Mouse (Mus musculus) forebrain, postnatal 0 days (tissue): ENCODE results near the gene Camta2. TPM values are rescaled to one million over a fixed set of nuclear protein-coding genes. Genes with fewer than 3 reads are reported as not detected.

Experiments
- ATAC-seq: fragments of 200-750 bp; cut with Nextera tagmentation; 2 replicates; pipeline ENCODE4 v1.8.0; 2017; ENCODE audit warnings: mild to moderate bottlenecking, moderate library complexity
- DNase-seq: peaks from one replicate; pipeline ENCODE4 v3.0.0-alpha.2; 2015
- H3K27ac ChIP-seq: fragments of 300-500 bp; sonication (generic); 2 replicates; pipeline ENCODE4 v1.5.1; 2014; ENCODE audit warnings: low read depth, mild to moderate bottlenecking, antibody characterized with exemption, low read length, moderate library complexity, mixed read lengths
- H3K27me3 ChIP-seq: fragments of 300-500 bp; sonication (generic); 2 replicates; pipeline ENCODE4 v1.6.1; 2014; ENCODE audit warnings: mild to moderate bottlenecking, low read length, mixed read lengths; ENCODE audit not compliant: insufficient read depth
- H3K36me3 ChIP-seq: fragments of 300-500 bp; sonication (generic); 2 replicates; pipeline ENCODE4 v1.6.1; 2014; ENCODE audit warnings: mild to moderate bottlenecking, moderate library complexity; ENCODE audit not compliant: insufficient read depth
- H3K4me1 ChIP-seq: fragments of 300-500 bp; sonication (generic); 2 replicates; pipeline ENCODE4 v1.6.1; 2014; ENCODE audit warnings: antibody characterized with exemption; ENCODE audit not compliant: insufficient read depth
- H3K4me2 ChIP-seq: fragments of 300-500 bp; sonication (generic); 2 replicates; pipeline ENCODE4 v1.6.1; 2014; ENCODE audit warnings: low read depth, mild to moderate bottlenecking, moderate library complexity
- H3K4me3 ChIP-seq: fragments of 300-500 bp; sonication (generic); 2 replicates; pipeline ENCODE4 v1.5.1; 2014; ENCODE audit warnings: low read depth, low read length, mixed read lengths
- H3K9ac ChIP-seq: fragments of 300-500 bp; sonication (generic); 2 replicates; pipeline ENCODE4 v1.6.1; 2014; ENCODE audit warnings: mild to moderate bottlenecking
- H3K9me3 ChIP-seq: fragments of 300-500 bp; sonication (generic); 2 replicates; pipeline ENCODE4 v1.6.1; 2016; ENCODE audit warnings: low read length
- CTCF ChIP-seq: sonication (generic); IDR thresholded peaks from 2 replicates; pipeline ENCODE4 v1.5.1; 2016; ENCODE audit warnings: antibody characterized with exemption, control low read depth, low read depth
- WGBS: fragments of 180-500 bp; shearing (Covaris S2); extraction: QIAGEN DNeasy Blood & Tissue Kit; methylation state at CpG from one replicate; pipeline ENCODE4 v1.1.7; 2014; 5-methylcytosine and 5-hydroxymethylcytosine counted together
- polyA plus RNA-seq: library from polyadenylated mRNA; unstranded; fragments of >200 nt; fragmentation: Nextera tagmentation; extraction: Ambion mirVana; gene quantifications from 2 replicates; pipeline ENCODE4 v1.2.1, GENCODE M21; 2015
- total RNA-seq: library from RNA; depleted of rRNA; stranded (reverse); fragments of >200 nt; gene quantifications from 2 replicates; pipeline ENCODE4 v1.2.3, GENCODE M21; 2014

The Camta2 gene
- total and polyA plus RNA-seq, 2 experiments from 2014 or later: 17.3 to 17.7 TPM

DNA sequence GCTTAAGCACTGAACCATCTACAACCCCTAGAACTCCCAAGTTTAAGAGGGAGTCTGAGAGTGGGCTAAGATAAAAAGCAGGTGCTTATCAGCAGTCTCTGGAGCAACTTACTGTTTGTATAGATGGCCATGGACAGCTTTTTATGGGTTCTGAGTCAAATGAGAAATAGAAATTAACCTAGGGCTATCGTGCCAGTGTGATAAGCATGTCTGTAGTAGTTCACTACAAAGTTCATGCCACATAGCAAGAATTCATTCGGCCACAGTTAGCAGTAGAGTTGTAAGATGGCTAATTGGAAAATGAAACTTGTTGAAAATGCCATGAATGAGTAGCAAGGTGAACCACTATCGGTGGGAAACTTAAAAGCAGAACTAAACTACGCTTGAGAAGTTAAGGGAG, 39.4 kb downstream of the Camta2 start:
- no peak for DNase-seq
- Histone ChIP-seq H3K4me2 (peak overlapping the region; percentile 84), H3K4me3 (no peak overlapping the region), H3K9me3 (no peaks in the 10 kb centered on the region), H3K36me3 (peaks cover 47% of the 10 kb centered on the region), H3K27me3 (no peaks in the 10 kb centered on the region), H3K27ac (no peak overlapping the region), H3K4me1 (peaks cover 18% of the 10 kb centered on the region), H3K9ac (peak overlapping the region; percentile 80; the same call in 1 of the 2 replicates)
- no peak for TF ChIP-seq CTCF
- ATAC-seq: no peak
- WGBS: 88% methylated on average over 4 of the region's 4 CpGs

DNA sequence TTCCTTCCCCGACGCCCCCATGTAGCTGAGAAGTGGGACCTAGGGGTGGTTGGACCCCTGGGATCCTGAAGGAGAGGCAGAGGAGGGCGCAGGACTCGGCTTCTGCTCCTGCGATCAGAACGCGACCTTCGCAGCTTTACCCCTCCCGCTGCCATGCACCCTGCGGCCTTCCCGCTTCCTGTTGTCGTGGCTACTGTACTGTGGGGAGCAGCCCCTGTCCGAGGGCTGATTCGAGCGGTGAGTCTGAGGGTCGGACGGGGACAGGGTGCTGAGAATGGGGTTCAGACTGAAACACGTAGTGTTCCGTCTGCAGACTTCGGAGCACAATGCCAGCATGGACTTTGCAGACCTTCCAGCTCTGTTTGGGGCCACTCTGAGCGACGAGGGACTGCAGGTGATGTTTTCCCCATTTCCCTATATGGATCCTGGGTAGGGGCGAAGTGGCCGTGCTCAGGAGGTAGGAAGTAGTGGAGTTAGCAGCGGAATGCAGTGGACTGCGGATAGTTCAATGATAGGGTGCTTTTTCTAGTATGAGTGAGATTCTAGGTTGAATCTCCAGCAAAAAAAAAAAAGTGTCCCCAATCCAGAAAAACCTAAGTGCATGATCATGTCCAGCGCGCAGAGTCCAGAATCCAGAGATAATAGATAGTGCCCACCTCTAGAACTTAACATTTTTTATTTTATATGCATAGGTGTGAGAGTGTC, 40.0 kb downstream of the Camta2 start:
- DNase-seq: no peak
- H3K4me1 ChIP-seq: peaks cover 18% of the 10 kb centered on the region
- no peak for TF ChIP-seq CTCF
- H3K27ac ChIP-seq: peak overlapping the region; percentile 94
- 4% methylated on average over 28 of the region's 28 CpGs for WGBS
- H3K9me3 ChIP-seq: no peaks in the 10 kb centered on the region
- peaks cover 47% of the 10 kb centered on the region for H3K36me3 ChIP-seq
- no peaks in the 10 kb centered on the region for H3K27me3 ChIP-seq
- H3K9ac ChIP-seq: peak overlapping the region; percentile 80
- ATAC-seq: no peak
- peak overlapping the region; percentile 69 for H3K4me3 ChIP-seq
- H3K4me2 ChIP-seq: peak overlapping the region; percentile 84

DNA sequence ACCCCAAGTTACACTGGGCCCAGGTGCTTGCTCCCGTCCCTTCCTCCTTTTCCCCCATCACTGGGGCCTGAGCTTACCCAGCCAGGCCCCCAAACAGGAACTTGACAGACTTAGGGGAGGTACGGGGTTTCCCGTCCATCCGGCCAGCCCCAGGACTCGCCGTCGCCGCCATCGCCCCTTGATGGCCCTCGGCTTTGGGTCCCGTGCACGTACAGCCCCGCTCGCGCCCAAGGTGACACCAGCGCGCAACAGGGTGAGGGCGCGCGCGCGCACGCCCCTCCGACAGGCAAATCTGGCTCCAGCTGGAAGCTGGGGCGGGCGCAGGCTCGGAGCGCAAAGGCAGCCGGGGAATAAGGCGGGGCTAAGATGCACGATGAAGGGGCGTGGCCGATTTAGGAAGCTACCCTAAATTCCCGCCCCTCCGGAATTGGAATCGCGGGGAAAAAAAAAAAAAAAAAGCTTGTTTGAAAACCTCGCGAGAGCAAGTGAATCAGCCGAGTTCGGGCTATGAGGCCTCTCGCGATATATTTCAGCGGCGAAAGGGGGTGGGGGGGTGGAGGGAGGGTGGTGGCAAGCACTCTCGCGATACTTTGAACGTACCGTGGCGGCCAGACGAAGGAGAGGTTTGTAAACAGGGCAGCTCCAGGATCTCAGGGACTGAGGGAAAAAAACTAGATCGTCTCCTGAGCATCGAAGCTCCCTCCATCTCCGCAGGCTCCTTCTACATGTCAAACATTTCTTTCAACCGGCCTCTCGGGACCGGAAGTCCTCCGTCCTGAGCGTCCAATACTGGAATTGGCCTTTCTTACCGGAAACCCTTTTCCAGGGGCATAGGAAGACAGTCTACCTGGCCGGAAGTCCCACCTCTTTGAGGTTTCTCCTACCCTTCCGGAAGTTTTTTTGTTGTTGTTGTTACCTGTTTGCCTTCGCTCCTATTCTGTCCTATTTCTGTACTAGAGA, 40.9 kb downstream of the Camta2 start, which contains the start of the genes Rnf167 and Slc25a11:
TSS of gene Rnf167 (plus strand) at position 545 of the 960 bp plus-strand sequence.
TSS of gene Slc25a11 (minus strand) at position 789 of the 960 bp plus-strand sequence.
- ATAC-seq (peak; percentile 95), DNase-seq (peak; percentile 99)
- Histone ChIP-seq H3K27ac (peak within 1 kb of the TSS; percentile 94), H3K36me3 (peaks cover 48% of the 10 kb centered on the region), H3K4me3 (peak within 1 kb of the TSS; percentile 69), H3K9me3 (no peaks in the 10 kb centered on the region), H3K4me1 (peaks cover 18% of the 10 kb centered on the region), H3K27me3 (no peaks in the 10 kb centered on the region), H3K9ac (peak within 1 kb of the TSS; percentile 92), H3K4me2 (peak within 1 kb of the TSS; percentile 88)
- WGBS: under 1% methylated on average over 63 of the region's 63 CpGs
- TF ChIP-seq CTCF: peak; percentile 38

DNA sequence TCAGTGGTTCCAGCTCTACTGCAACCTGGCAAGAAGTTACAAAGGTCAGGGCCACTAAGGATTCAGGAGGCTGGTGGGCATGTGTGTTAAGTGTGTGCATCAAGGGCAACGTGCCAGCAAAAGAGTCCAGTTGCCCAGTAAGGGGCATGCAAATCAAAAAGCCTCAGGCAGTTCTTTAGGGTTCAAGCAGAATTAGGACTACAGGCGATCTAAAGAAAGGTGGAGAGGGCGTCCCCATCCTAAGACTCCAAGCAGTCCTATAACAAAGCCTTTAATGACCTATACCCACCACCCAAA, 41.7 kb downstream of the Camta2 start:
- Histone ChIP-seq H3K4me3 (peak overlapping the region; percentile 69), H3K4me2 (peak overlapping the region; percentile 88), H3K4me1 (peaks cover 18% of the 10 kb centered on the region), H3K9ac (peak overlapping the region; percentile 92), H3K27me3 (no peaks in the 10 kb centered on the region), H3K27ac (peak overlapping the region; percentile 94), H3K36me3 (peaks cover 43% of the 10 kb centered on the region), H3K9me3 (no peaks in the 10 kb centered on the region)
- WGBS: 16% methylated on average over 3 of the region's 3 CpGs
- DNase-seq: no peak
- ATAC-seq: no peak
- TF ChIP-seq CTCF: no peak

DNA sequence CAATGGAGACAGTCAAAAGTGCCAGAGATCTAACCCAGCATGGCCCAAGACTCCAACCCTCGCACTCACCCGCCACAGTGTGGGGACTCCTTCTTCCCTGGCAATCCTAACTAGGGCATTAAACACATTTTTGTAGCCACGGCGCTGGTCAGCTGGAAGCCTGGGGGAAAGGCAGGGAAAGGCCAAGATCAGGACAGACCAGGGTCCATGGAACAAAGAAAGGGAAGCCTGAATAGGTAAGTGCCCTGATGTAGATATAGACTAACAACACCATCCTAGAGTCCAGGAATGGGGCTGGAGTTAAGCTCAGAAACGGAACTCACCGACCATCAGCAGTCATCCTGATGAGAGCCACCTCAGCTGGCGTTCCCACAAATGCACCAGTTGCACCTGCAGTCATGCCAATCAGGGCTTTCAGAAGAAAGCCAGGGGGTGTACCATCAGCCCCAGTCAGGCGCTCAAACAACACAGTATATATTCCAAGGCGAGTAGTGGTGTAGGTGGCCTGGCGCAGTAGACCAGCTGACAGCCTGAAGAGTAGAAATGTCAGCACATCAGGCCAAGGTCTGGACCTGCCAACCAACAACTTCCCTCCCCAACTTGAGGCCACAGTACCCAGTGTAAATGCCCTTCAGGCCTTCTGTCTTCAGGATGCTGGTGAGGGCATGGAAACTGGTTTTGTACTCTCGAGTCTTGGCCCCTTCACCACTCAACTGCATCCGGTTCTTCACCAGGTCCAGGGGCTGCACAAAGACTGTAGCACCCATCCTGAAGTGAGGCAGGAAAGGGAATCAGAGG, 42.2 kb downstream of the Camta2 start:
- 85% methylated on average over 12 of the region's 12 CpGs for WGBS
- Histone ChIP-seq H3K9ac (peak overlapping the region; percentile 92), H3K4me3 (peak overlapping the region; percentile 69), H3K4me2 (peak overlapping the region; percentile 88), H3K27me3 (no peaks in the 10 kb centered on the region), H3K36me3 (peaks cover 37% of the 10 kb centered on the region), H3K27ac (0 out of 2 replicates have a peak overlapping the region, but pooled peaks have one; percentile 94), H3K9me3 (no peaks in the 10 kb centered on the region), H3K4me1 (peaks cover 18% of the 10 kb centered on the region)
- no peak for TF ChIP-seq CTCF
- DNase-seq: no peak
- ATAC-seq: no peak

DNA sequence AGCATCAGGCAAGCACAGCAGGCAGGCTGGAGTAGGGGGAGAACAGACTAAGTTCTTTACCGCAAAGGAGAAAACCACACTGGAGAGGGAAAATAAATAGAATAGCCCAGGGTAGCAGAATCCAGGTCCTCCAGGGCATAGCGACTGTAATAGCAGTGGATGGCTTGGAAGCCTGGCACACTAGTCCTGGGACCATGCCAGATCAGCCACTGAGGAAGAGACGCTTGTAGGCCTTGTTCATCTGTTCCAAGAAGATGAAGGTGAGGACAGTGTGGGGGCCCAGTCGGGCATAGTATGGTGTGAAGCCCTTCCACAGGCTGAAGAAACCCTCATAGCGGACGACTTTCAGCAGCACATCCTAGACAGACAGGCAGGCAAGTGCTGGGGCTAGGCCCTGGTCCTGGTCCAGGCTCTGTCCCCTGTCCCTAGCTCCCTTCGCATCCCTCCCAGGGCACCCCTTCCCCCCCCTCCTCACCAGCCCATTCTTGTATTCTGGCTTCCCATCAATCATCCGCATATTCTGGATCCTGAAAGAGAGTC, 43.3 kb downstream of the Camta2 start:
- H3K4me3 ChIP-seq: no peak overlapping the region
- peaks cover 28% of the 10 kb centered on the region for H3K36me3 ChIP-seq
- no peak for DNase-seq
- peaks cover 18% of the 10 kb centered on the region for H3K4me1 ChIP-seq
- H3K27ac ChIP-seq: no peak overlapping the region
- H3K27me3 ChIP-seq: no peaks in the 10 kb centered on the region
- no peak for ATAC-seq
- WGBS: 92% methylated on average over 8 of the region's 8 CpGs
- no peak overlapping the region for H3K9ac ChIP-seq
- H3K4me2 ChIP-seq: no peak overlapping the region
- no peak for TF ChIP-seq CTCF
- no peaks in the 10 kb centered on the region for H3K9me3 ChIP-seq
